Mouse (Mus musculus): ENCODE results near the gene Plpp4. TPM values are rescaled to one million over a fixed set of nuclear protein-coding genes. Genes with fewer than 3 reads are reported as not detected.
A peak's percentile ranks its signal among the peaks of the same experiment; 100 is the strongest.

The Plpp4 gene
- polyA plus RNA-seq, 1 experiment from 2014 or later: 7.5 TPM

- no peak overlapping the region for H3K4me2 ChIP-seq
- H3K4me3 ChIP-seq: no peak overlapping the region
- no peak overlapping the region for H3K27ac ChIP-seq
- ATAC-seq (ENCODE audit: low FRiP score): no peak
- H3K27me3 ChIP-seq: no peaks in the 10 kb centered on the region
- WGBS: 25% methylated on average over 13 of the region's 13 CpGs
- peaks cover 8% of the 10 kb centered on the region; the same call in 1 of the 2 replicates for H3K4me1 ChIP-seq (replicated peaks)
- no peak overlapping the region for H3K9ac ChIP-seq
- no peaks in the 10 kb centered on the region for H3K9me3 ChIP-seq
- no peaks in the 10 kb centered on the region for H3K36me3 ChIP-seq
Observed at GRCm38 (mm10) chr7:129307042-129307825, 50.4 kb downstream of the Plpp4 start.

- no peaks in the 10 kb centered on the region for H3K36me3 ChIP-seq
- no peak overlapping the region for H3K4me2 ChIP-seq
- H3K27me3 ChIP-seq: no peaks in the 10 kb centered on the region; the same call in 1 of the 2 replicates
- no peak overlapping the region for H3K9ac ChIP-seq
- no peak overlapping the region for H3K4me3 ChIP-seq
- WGBS: 63% methylated on average over 6 of the region's 6 CpGs
- ATAC-seq (ENCODE audit: low FRiP score): no peak
- H3K4me1 ChIP-seq (replicated peaks): peaks cover 8% of the 10 kb centered on the region; the same call in 1 of the 2 replicates
- no peak overlapping the region for H3K27ac ChIP-seq
- H3K9me3 ChIP-seq: no peaks in the 10 kb centered on the region
Observed at GRCm38 (mm10) chr7:129308661-129309060, 51.8 kb downstream of the Plpp4 start.

- WGBS: 59% methylated on average over 6 of the region's 6 CpGs
- ATAC-seq (ENCODE audit: low FRiP score): no peak
- H3K4me3 ChIP-seq: no peak overlapping the region
- H3K27me3 ChIP-seq: no peaks in the 10 kb centered on the region; the same call in 1 of the 2 replicates
- H3K36me3 ChIP-seq: no peaks in the 10 kb centered on the region
- H3K4me1 ChIP-seq (replicated peaks): peaks cover 3% of the 10 kb centered on the region; the same call in 1 of the 2 replicates
- no peak overlapping the region for H3K4me2 ChIP-seq
- H3K27ac ChIP-seq: no peak overlapping the region
- H3K9me3 ChIP-seq: no peaks in the 10 kb centered on the region
- H3K9ac ChIP-seq: no peak overlapping the region
Observed at GRCm38 (mm10) chr7:129312521-129312920, 55.7 kb downstream of the Plpp4 start.

GRCm38 (mm10) chr7:129313969-129314368 is 57.1 kb downstream of the Plpp4 start:
- Histone ChIP-seq H3K27me3 (no peaks in the 10 kb centered on the region; the same call in 1 of the 2 replicates), H3K36me3 (no peaks in the 10 kb centered on the region), H3K9me3 (no peaks in the 10 kb centered on the region), H3K4me1 (replicated peaks) (0 out of 2 replicates have a peak, but pooled peaks cover 2% of the 10 kb centered on the region), H3K9ac (no peak overlapping the region), H3K27ac (no peak overlapping the region), H3K4me3 (no peak overlapping the region), H3K4me2 (no peak overlapping the region)
- 81% methylated on average over 2 of the region's 2 CpGs for WGBS
- no peak for ATAC-seq (ENCODE audit: low FRiP score)

GRCm38 (mm10) chr7:129340096-129340495 is 83.3 kb downstream of the Plpp4 start:
- ATAC-seq (ENCODE audit: low FRiP score): no peak
- Histone ChIP-seq H3K36me3 (no peaks in the 10 kb centered on the region), H3K27me3 (no peaks in the 10 kb centered on the region), H3K9me3 (no peaks in the 10 kb centered on the region), H3K27ac (no peak overlapping the region), H3K4me2 (no peak overlapping the region), H3K4me1 (replicated peaks) (0 out of 2 replicates have a peak, but pooled peaks cover 5% of the 10 kb centered on the region), H3K9ac (no peak overlapping the region), H3K4me3 (no peak overlapping the region)
- 98% methylated on average over 3 of the region's 3 CpGs for WGBS

GRCm38 (mm10) chr7:129355561-129355960 is 98.7 kb downstream of the Plpp4 start:
- H3K4me3 ChIP-seq: no peak overlapping the region
- no peak overlapping the region for H3K4me2 ChIP-seq
- H3K27ac ChIP-seq: no peak overlapping the region
- no peaks in the 10 kb centered on the region for H3K9me3 ChIP-seq
- H3K9ac ChIP-seq: no peak overlapping the region
- ATAC-seq (ENCODE audit: low FRiP score): no peak
- no peaks in the 10 kb centered on the region for H3K4me1 ChIP-seq (replicated peaks)
- H3K36me3 ChIP-seq: no peaks in the 10 kb centered on the region
- no peaks in the 10 kb centered on the region for H3K27me3 ChIP-seq
- 93% methylated on average over 2 of the region's 2 CpGs for whole genome bisulfite sequencing

GRCm38 (mm10) chr7:129375306-129375705 is 118.5 kb downstream of the Plpp4 start:
- WGBS: 88% methylated on average over 1 of the region's 1 CpGs
- H3K27ac ChIP-seq: no peak overlapping the region
- H3K4me2 ChIP-seq: no peak overlapping the region
- no peak overlapping the region for H3K4me3 ChIP-seq
- H3K9me3 ChIP-seq: no peaks in the 10 kb centered on the region
- H3K9ac ChIP-seq: no peak overlapping the region
- H3K27me3 ChIP-seq: 0 out of 2 replicates have a peak, but pooled peaks cover 4% of the 10 kb centered on the region
- no peaks in the 10 kb centered on the region for H3K4me1 ChIP-seq (replicated peaks)
- no peak for ATAC-seq (ENCODE audit: low FRiP score)
- H3K36me3 ChIP-seq: no peaks in the 10 kb centered on the region

- 80% methylated on average over 3 of the region's 3 CpGs for WGBS
Observed at GRCm38 (mm10) chr7:129385149-129385548, 128.3 kb downstream of the Plpp4 start.

GRCm38 (mm10) chr7:129392835-129393489 is 136.1 kb downstream of the Plpp4 start:
- Histone ChIP-seq H3K4me2 (no peak overlapping the region), H3K9me3 (no peaks in the 10 kb centered on the region), H3K4me1 (replicated peaks) (peaks cover 7% of the 10 kb centered on the region), H3K36me3 (no peaks in the 10 kb centered on the region), H3K27me3 (peaks cover 73% of the 10 kb centered on the region), H3K9ac (no peak overlapping the region), H3K4me3 (no peak overlapping the region), H3K27ac (peak overlapping the region; percentile 23)
- ATAC-seq (ENCODE audit: low FRiP score): peak; percentile 46; the same call in 1 of the 2 replicates
- 39% methylated on average over 11 of the region's 11 CpGs for WGBS

More at GRCm38 (mm10) chr7:129385149-129385548, 128.3 kb downstream of the Plpp4 start:
- no peak overlapping the region for H3K27ac ChIP-seq
- no peak overlapping the region for H3K9ac ChIP-seq
- peaks cover 43% of the 10 kb centered on the region for H3K27me3 ChIP-seq
- no peak overlapping the region for H3K4me3 ChIP-seq
- no peaks in the 10 kb centered on the region for H3K36me3 ChIP-seq
- no peaks in the 10 kb centered on the region for H3K9me3 ChIP-seq
- no peak for ATAC-seq (ENCODE audit: low FRiP score)
- H3K4me1 ChIP-seq (replicated peaks): no peaks in the 10 kb centered on the region
- no peak overlapping the region for H3K4me2 ChIP-seq

- Histone ChIP-seq H3K4me3 (no peak overlapping the region), H3K9ac (no peak overlapping the region), H3K27ac (no peak overlapping the region), H3K4me2 (no peak overlapping the region), H3K36me3 (no peaks in the 10 kb centered on the region), H3K4me1 (replicated peaks) (peaks cover 7% of the 10 kb centered on the region), H3K9me3 (no peaks in the 10 kb centered on the region), H3K27me3 (peaks cover 61% of the 10 kb centered on the region)
- no peak for ATAC-seq (ENCODE audit: low FRiP score)
- WGBS: 84% methylated on average over 5 of the region's 5 CpGs
Observed at GRCm38 (mm10) chr7:129396561-129396960, 139.7 kb downstream of the Plpp4 start.

- H3K4me1 ChIP-seq (replicated peaks): peaks cover 17% of the 10 kb centered on the region
- peaks cover 48% of the 10 kb centered on the region for H3K27me3 ChIP-seq
- H3K27ac ChIP-seq: no peak overlapping the region
- no peak overlapping the region for H3K9ac ChIP-seq
- no peak for ATAC-seq (ENCODE audit: low FRiP score)
- 91% methylated on average over 7 of the region's 7 CpGs for WGBS
- H3K9me3 ChIP-seq: no peaks in the 10 kb centered on the region
- H3K4me3 ChIP-seq: no peak overlapping the region
- H3K36me3 ChIP-seq: no peaks in the 10 kb centered on the region
- H3K4me2 ChIP-seq: no peak overlapping the region
Observed at GRCm38 (mm10) chr7:129399071-129399470, 142.2 kb downstream of the Plpp4 start.

- Histone ChIP-seq H3K27me3 (peaks cover 31% of the 10 kb centered on the region), H3K9ac (no peak overlapping the region), H3K4me2 (peak overlapping the region; percentile 22), H3K36me3 (no peaks in the 10 kb centered on the region), H3K4me3 (no peak overlapping the region), H3K4me1 (replicated peaks) (peaks cover 35% of the 10 kb centered on the region), H3K9me3 (no peaks in the 10 kb centered on the region), H3K27ac (peak overlapping the region; percentile 49)
- 35% methylated on average over 13 of the region's 13 CpGs for WGBS
- ATAC-seq (ENCODE audit: low FRiP score): peak; percentile 78; the same call in 1 of the 2 replicates
Observed at GRCm38 (mm10) chr7:129402695-129403364, 146.0 kb downstream of the Plpp4 start.

All from hindbrain, embryonic 13.5 days (tissue).